Mouse (Mus musculus) forebrain, postnatal 0 days (tissue): ENCODE data around the gene Znrf2. TPM values are rescaled to one million over a fixed set of nuclear protein-coding genes. Genes with fewer than 3 reads are reported as not detected.

Experiments
- ATAC-seq: fragments of 200-750 bp; cut with Nextera tagmentation; 2 replicates; pipeline ENCODE4 v1.8.0; 2017; ENCODE audit warnings: mild to moderate bottlenecking, moderate library complexity
- DNase-seq: peaks from one replicate; pipeline ENCODE4 v3.0.0-alpha.2; 2015
- H3K27ac ChIP-seq: fragments of 300-500 bp; sonication (generic); 2 replicates; pipeline ENCODE4 v1.5.1; 2014; ENCODE audit warnings: low read depth, mild to moderate bottlenecking, antibody characterized with exemption, low read length, moderate library complexity, mixed read lengths
- H3K27me3 ChIP-seq: fragments of 300-500 bp; sonication (generic); 2 replicates; pipeline ENCODE4 v1.6.1; 2014; ENCODE audit warnings: mild to moderate bottlenecking, low read length, mixed read lengths; ENCODE audit not compliant: insufficient read depth
- H3K36me3 ChIP-seq: fragments of 300-500 bp; sonication (generic); 2 replicates; pipeline ENCODE4 v1.6.1; 2014; ENCODE audit warnings: mild to moderate bottlenecking, moderate library complexity; ENCODE audit not compliant: insufficient read depth
- H3K4me1 ChIP-seq: fragments of 300-500 bp; sonication (generic); 2 replicates; pipeline ENCODE4 v1.6.1; 2014; ENCODE audit warnings: antibody characterized with exemption; ENCODE audit not compliant: insufficient read depth
- H3K4me2 ChIP-seq: fragments of 300-500 bp; sonication (generic); 2 replicates; pipeline ENCODE4 v1.6.1; 2014; ENCODE audit warnings: low read depth, mild to moderate bottlenecking, moderate library complexity
- H3K4me3 ChIP-seq: fragments of 300-500 bp; sonication (generic); 2 replicates; pipeline ENCODE4 v1.5.1; 2014; ENCODE audit warnings: low read depth, low read length, mixed read lengths
- H3K9ac ChIP-seq: fragments of 300-500 bp; sonication (generic); 2 replicates; pipeline ENCODE4 v1.6.1; 2014; ENCODE audit warnings: mild to moderate bottlenecking
- H3K9me3 ChIP-seq: fragments of 300-500 bp; sonication (generic); 2 replicates; pipeline ENCODE4 v1.6.1; 2016; ENCODE audit warnings: low read length
- CTCF ChIP-seq: sonication (generic); IDR thresholded peaks from 2 replicates; pipeline ENCODE4 v1.5.1; 2016; ENCODE audit warnings: antibody characterized with exemption, control low read depth, low read depth
- WGBS: fragments of 180-500 bp; shearing (Covaris S2); extraction: QIAGEN DNeasy Blood & Tissue Kit; methylation state at CpG from one replicate; pipeline ENCODE4 v1.1.7; 2014; 5-methylcytosine and 5-hydroxymethylcytosine counted together
- polyA plus RNA-seq: library from polyadenylated mRNA; unstranded; fragments of >200 nt; fragmentation: Nextera tagmentation; extraction: Ambion mirVana; gene quantifications from 2 replicates; pipeline ENCODE4 v1.2.1, GENCODE M21; 2015
- total RNA-seq: library from RNA; depleted of rRNA; stranded (reverse); fragments of >200 nt; gene quantifications from 2 replicates; pipeline ENCODE4 v1.2.3, GENCODE M21; 2014

The Znrf2 gene
- total and polyA plus RNA-seq, 2 experiments from 2014 or later = 13.1 to 83.8 TPM

GRCm38 (mm10) chr6:54779968-54780367 lies 36.7 kb upstream of the Znrf2 start:
- no peak overlapping the region for H3K4me3 ChIP-seq
- peaks cover 7% of the 10 kb centered on the region for H3K4me1 ChIP-seq
- H3K27me3 ChIP-seq = no peaks in the 10 kb centered on the region
- H3K4me2 ChIP-seq = no peak overlapping the region
- H3K9ac ChIP-seq = no peak overlapping the region
- ATAC-seq (no peak), DNase-seq (no peak)
- H3K27ac ChIP-seq = no peak overlapping the region
- no peaks in the 10 kb centered on the region for H3K9me3 ChIP-seq
- no peaks in the 10 kb centered on the region for H3K36me3 ChIP-seq
- WGBS = 91% methylated on average over 5 of the region's 5 CpGs
- TF ChIP-seq CTCF = no peak

GRCm38 (mm10) chr6:54780569-54781304 lies 36.0 kb upstream of the Znrf2 start:
- H3K27me3 ChIP-seq = no peaks in the 10 kb centered on the region
- peaks cover 11% of the 10 kb centered on the region for H3K4me1 ChIP-seq
- no peak for TF ChIP-seq CTCF
- H3K4me2 ChIP-seq = no peak overlapping the region
- DNase-seq (no peak), ATAC-seq (no peak)
- H3K9me3 ChIP-seq = no peaks in the 10 kb centered on the region
- 72% methylated on average over 5 of the region's 5 CpGs for WGBS
- H3K9ac ChIP-seq = no peak overlapping the region
- no peak overlapping the region for H3K27ac ChIP-seq
- no peak overlapping the region for H3K4me3 ChIP-seq
- H3K36me3 ChIP-seq = no peaks in the 10 kb centered on the region

GRCm38 (mm10) chr6:54781881-54782280 lies 34.8 kb upstream of the Znrf2 start:
- ATAC-seq (no peak), DNase-seq (peak; percentile 27)
- 30% methylated on average over 6 of the region's 6 CpGs for WGBS
- H3K9me3 ChIP-seq = no peaks in the 10 kb centered on the region
- H3K4me3 ChIP-seq = no peak overlapping the region
- H3K36me3 ChIP-seq = no peaks in the 10 kb centered on the region
- H3K9ac ChIP-seq = no peak overlapping the region
- H3K4me1 ChIP-seq = peaks cover 11% of the 10 kb centered on the region
- no peaks in the 10 kb centered on the region for H3K27me3 ChIP-seq
- H3K27ac ChIP-seq = 0 out of 2 replicates have a peak overlapping the region, but pooled peaks have one; percentile 11
- no peak for TF ChIP-seq CTCF
- no peak overlapping the region for H3K4me2 ChIP-seq

GRCm38 (mm10) chr6:54785098-54785730 lies 31.5 kb upstream of the Znrf2 start:
- DNase-seq (peak; percentile 87), ATAC-seq (peak; percentile 98)
- Histone ChIP-seq H3K4me1 (peaks cover 8% of the 10 kb centered on the region), H3K4me3 (no peak overlapping the region), H3K27ac (peak overlapping the region; percentile 85), H3K4me2 (peak overlapping the region; percentile 15; the same call in 1 of the 2 replicates), H3K36me3 (no peaks in the 10 kb centered on the region), H3K9ac (no peak overlapping the region), H3K27me3 (no peaks in the 10 kb centered on the region), H3K9me3 (no peaks in the 10 kb centered on the region)
- 23% methylated on average over 5 of the region's 5 CpGs for WGBS
- TF ChIP-seq CTCF = 0 out of 2 replicates have a peak, but pooled peaks have one; percentile 3

- no peak overlapping the region for H3K4me3 ChIP-seq
- WGBS = 94% methylated on average over 5 of the region's 5 CpGs
- peaks cover 8% of the 10 kb centered on the region for H3K4me1 ChIP-seq
- H3K4me2 ChIP-seq = no peak overlapping the region
- no peaks in the 10 kb centered on the region for H3K27me3 ChIP-seq
- no peak overlapping the region for H3K9ac ChIP-seq
- no peaks in the 10 kb centered on the region for H3K36me3 ChIP-seq
- no peak overlapping the region for H3K27ac ChIP-seq
- no peak for TF ChIP-seq CTCF
- ATAC-seq = no peak
- no peak for DNase-seq
- no peaks in the 10 kb centered on the region for H3K9me3 ChIP-seq
Measured at GRCm38 (mm10) chr6:54786766-54787165, 29.9 kb upstream of the Znrf2 start.

GRCm38 (mm10) chr6:54788493-54788892 lies 28.2 kb upstream of the Znrf2 start:
- 39% methylated on average over 6 of the region's 6 CpGs for WGBS

GRCm38 (mm10) chr6:54789139-54789538 lies 27.6 kb upstream of the Znrf2 start:
- Histone ChIP-seq H3K4me2 (no peak overlapping the region), H3K4me3 (no peak overlapping the region), H3K9me3 (no peaks in the 10 kb centered on the region), H3K4me1 (peaks cover 8% of the 10 kb centered on the region), H3K36me3 (no peaks in the 10 kb centered on the region), H3K27me3 (no peaks in the 10 kb centered on the region), H3K9ac (no peak overlapping the region), H3K27ac (no peak overlapping the region)
- TF ChIP-seq CTCF = no peak
- 88% methylated on average over 4 of the region's 4 CpGs for WGBS
- DNase-seq = no peak
- no peak for ATAC-seq

More at GRCm38 (mm10) chr6:54788493-54788892, 28.2 kb upstream of the Znrf2 start:
- no peak overlapping the region for H3K4me3 ChIP-seq
- H3K27ac ChIP-seq = no peak overlapping the region
- ATAC-seq (no peak), DNase-seq (no peak)
- H3K9ac ChIP-seq = no peak overlapping the region
- no peaks in the 10 kb centered on the region for H3K36me3 ChIP-seq
- H3K4me2 ChIP-seq = no peak overlapping the region
- H3K9me3 ChIP-seq = no peaks in the 10 kb centered on the region
- no peak for TF ChIP-seq CTCF
- H3K27me3 ChIP-seq = no peaks in the 10 kb centered on the region
- H3K4me1 ChIP-seq = peaks cover 8% of the 10 kb centered on the region
